Mouse (Mus musculus) layer of hippocampus, adult 8-10 months (tissue): ENCODE results near the gene Hnrnpll. TPM values are rescaled to one million over a fixed set of nuclear protein-coding genes. Genes with fewer than 3 reads are reported as not detected.

Experiments used
- DNase-seq, 2 experiments: peaks; one replicate each; pipeline ENCODE4 v3.0.0; 2022; ENCODE audit warnings: low spot score in 2 of 2
- total RNA-seq, 4 experiments: library from RNA; stranded (reverse); gene quantifications; 2 replicates each; pipeline ENCODE4 v1.2.4; 2022

Gene Hnrnpll
- total RNA-seq, result 10 to 100 TPM; 61.5 to 65.8 (median 63.6) TPM

DNA sequence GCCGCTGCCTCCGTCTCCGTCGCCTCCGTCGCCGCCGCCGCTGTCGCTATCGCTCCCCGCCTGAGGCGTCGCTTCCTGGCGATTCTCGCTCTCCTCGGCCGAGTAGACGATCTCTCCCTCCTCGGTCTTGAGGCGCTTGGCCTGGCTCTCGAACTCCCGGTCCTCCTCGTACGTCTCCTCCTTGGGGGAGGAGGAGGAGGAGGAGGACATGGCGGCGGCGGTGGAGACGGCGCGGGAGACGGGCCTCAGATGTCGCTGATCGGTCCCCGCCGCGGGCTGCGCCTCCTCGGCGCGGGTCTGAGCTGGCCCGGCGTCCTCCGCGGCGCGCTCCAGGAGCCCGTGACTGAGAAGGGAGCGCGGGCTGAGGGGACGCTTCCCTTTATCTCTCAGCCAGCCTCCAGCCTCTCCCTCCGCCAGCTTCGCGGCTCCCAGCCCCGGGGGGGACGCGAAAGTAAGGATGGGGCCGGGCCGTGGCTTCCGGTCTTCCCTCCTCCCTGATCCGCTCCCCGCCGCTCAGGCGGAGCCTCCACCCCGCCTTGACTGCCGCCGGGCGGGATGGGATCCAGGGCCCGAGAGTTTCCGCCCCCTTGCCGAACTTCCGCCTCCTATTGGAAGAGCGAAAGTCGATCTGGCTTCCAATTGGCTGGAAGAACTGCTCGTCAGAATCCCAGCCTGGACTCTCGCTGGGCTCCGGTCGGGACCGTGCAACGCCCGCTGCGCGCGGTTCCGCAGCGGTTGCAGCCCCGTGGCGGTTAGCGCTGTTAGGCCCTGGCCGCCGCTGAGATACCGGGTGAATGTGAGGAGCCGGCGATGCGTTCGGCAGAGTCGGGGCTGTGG lies at the start of gene Hnrnpll:
TSS of gene Hnrnpll (minus strand) at position 552 of the 837 bp plus-strand sequence.
- peak; percentile 96 to 99 for DNase-seq

DNA sequence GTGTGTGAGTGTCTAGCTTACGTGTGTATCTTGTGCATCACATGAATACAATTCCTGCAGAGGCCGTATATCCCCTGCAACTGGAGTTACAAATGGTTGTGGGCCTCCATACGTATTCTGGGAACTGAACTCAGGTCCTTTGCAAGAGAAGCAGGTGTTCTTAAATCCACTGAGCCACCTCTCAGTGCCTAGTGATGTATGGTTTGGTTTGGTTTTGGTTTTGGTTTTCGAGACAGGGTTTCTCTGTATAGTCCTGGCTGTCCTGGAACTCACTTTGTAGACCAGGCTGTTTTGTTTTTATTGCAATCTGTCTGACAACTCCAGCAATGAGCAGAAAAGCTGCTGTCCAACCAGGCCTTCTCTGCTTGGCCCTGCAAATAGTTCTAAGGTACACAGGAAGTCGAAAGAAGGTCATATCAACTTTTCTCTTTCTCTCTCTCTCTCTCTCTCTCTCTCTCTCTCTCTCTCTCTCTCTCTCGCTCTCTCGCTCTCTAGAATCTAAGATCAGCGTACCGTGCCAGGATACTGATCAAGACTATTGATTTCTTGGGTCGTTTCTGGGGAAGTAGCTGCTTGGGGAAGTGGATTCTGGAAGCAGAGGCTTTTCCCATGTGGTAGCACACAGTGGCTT lies 43.3 kb upstream of the Hnrnpll start:
- no peak for DNase-seq

DNA sequence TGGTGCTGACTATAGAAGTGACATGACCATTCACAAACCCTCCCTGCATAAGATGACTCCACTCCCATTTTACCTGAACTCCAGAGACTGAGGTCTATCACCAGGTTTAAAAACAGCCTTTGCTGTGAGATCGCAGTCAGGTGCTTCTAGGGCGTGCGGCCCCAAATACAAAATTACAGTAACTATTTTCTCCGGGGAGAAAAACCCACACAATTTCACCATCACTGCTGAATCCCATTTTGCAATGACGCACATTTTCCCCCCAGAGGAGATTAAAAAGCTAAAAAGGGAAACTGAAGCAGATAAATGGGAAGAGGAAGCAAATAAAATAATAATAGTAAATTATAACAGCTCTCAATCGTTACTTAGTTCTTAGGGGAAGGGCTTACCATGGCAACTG lies 37.7 kb upstream of the Hnrnpll start:
- no peak for DNase-seq

DNA sequence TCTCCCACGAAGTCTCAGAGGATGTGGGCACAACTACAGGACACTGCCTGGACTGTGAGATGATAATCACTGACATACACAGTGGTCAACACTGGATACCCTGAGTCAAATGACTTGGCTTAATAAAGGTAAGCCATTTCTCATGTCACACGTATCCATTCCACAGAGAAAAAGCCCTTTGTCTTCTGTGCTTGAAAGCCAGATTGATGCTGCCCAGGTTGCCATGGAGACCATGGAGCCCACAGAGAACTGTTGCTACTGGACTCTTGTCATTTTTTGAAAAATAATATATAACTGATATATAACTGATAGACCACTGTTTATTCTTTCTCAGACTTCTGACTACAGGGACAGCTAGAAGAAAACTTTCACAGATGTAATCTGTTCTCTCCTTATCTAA lies 35.1 kb upstream of the Hnrnpll start:
- peak in 1 of 2 experiments; percentile 23 for DNase-seq

DNA sequence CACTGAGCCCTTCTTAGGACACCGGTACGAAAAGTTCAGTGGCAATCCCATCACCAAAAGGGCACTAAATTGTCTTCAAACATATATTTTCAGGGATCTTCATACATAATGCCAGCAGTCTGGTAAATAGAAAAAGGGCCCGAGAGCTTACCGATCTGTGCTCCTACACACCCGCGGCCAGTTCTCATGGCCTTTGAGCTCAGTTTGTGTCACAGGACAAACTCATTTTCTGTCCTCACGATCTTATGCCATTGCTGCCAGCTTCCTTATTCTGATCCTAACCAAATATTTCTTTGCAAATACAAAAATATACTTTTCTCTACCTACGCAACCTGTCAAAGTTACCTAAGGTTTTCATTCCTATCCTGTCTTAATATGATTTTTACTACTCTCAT lies 34.6 kb upstream of the Hnrnpll start:
- no peak for DNase-seq

DNA sequence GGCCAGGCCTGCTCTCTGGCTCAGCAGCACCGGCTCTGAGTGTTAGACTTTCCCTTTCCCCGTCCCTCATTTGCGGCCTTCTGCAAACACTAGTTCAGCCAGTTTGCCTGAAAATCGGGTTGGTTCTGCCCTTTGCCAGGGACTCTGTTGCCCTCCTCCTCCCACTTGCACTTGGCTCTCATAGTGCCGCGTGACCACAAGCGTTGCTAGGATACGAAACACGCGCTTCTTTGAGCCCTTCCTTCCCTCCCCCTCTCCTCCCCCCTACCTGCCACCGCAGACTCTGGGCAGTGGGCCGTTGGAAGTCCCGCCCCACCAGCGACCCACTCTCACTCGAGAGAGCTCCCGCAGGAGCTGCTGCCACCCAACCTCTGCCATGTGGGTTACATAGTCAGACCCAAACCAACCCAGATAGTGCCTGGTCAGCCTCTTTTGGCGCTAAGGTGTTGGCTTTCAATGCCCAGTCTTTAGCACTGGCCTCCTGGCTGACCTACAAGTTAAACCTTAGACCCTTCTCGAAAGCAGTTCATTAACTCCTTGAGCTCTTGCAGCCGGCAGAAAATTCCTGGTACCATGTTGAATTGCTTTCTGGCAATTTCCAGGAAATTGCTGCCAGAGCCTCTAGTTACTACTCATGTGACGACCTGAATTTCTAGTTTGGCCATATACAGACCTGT lies 34.0 kb upstream of the Hnrnpll start:
- DNase-seq, result peak; percentile 39 to 44

DNA sequence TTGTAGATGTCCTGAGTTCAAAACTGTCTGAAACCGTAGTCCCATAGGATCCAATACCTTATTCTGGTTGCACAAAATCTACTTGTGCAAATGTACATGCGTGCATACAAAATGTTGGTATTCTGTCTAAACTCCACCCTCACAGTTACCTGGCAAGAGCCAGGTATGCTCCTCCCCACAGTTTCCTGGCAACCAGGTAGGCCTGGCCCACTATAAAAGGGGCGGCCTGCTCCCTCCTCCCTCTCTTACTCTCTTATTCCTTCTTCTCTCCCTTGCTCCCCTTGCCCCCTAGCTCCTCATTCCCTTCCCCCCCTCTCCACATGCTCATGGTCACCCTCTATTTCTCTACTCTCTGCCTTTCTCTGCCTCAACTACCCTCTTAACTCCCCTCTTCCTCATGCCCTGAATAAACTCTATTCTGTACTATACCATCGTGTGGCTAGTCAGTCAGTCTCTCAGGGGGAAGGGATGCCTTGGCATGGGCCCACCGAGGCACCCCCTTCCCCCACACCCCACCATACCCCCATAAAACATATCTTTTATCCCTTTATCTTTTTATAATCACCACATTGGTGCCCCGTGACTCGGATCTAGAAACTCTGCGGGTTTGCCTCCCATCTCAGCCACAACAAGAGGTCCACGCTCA lies 33.2 kb upstream of the Hnrnpll start:
- DNase-seq, result no peak

DNA sequence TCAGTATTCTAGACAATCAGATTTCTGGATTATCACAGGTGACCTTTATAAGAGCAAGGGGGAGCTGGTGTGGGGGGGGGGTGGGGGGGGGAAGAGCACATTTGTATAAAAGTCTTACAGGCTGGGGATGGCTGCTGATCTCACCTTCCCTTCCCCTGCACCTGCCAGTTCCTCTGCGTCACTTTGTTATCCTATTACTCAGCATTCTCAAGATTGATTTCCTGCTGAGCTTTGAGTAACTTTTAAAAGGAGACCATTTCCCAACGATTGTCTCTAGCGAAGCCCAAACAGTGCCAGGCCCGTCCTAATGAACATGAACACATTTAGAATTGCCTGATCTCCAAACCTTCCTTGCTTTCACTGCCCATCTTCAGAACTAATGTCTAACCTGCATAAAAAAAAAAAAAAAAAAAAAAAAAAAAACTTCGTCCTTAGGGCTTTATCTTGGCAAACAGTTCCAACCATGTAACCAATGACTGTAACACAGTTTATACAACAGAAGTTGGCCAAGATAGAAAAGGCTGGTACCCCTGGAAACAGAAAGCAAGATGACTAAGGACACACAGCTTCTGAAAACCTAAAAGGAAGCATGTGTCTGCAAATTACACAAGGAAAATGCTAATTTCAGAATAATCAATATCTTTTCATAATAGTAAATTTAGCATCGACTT lies 29.9 kb upstream of the Hnrnpll start:
- no peak for DNase-seq

DNA sequence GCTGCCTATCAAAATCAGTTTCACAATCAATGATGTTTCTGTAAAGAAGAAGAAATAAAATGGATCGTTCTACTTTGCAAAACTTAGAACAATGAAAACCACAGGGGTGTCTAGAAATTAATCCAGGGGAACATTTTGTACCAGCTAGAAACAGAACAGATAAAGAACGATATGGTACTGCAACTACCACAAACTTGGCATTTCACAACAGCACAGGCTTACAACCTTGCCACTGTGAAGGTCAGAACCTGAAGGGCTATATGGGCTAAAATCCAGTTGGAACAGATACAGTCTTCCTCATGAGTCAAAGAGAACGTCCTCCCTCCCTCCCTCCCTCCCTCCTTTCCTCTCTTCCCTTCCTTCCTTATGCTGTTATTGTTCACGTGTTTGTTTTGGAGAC lies 28.4 kb upstream of the Hnrnpll start:
- DNase-seq, result no peak

DNA sequence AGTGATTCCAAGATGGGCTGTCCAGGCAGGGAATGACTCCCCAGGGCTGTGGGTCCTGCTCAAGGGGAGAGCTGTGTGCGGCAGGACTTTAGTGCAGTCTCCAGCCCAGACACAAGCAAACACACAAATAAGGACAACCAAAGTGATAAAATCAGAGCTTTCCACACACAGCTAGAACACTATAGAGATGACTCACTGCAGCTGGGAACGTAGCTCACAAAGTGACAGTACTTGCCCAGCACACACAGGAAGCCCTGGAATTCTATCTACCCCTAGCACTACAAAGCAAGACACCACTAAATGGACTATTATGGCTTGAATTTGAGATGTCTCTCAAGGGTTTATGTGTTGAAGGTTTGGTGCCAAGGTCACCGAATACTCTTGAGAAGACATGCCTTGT lies 26.0 kb upstream of the Hnrnpll start:
- DNase-seq, result no peak

DNA sequence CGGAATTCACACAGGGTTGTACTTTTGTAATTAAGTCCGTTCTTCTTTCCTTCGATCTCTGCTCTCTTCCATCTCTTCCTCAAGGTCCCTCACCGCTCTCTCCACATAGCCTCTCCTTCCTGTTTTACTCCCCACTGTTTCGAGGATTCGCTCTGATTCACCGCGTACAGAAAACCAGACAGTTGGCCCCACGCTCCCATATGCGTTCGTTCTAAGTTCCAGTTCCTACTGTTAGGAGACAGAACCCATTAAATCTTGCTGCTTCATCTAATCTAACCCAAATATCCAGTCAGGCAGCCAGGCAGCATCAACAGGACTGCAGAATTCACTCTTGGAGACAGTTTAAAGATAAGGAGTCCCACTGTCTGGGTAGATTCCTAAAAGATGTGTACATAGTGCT lies 24.5 kb upstream of the Hnrnpll start:
- DNase-seq, result no peak

DNA sequence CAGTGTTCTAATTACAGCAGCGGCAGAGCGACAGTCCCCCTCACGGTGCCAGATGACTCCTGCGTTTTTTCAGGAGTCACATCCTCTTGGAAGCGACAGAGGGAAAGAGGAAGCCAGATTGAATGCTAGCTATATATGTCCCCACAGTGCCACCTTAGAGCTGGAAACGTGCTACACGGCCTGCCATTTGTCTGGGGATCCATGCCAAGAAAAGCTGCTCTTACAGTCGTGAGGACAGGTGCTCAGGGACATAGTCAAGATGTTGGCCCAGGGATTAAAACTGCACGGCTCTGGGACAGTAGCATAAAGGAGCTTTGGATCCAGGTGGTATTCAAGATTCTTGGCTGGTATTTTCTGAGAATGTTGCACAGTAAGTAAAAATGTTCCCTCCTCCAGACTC lies 22.3 kb upstream of the Hnrnpll start:
- peak; percentile 65 to 66 for DNase-seq

DNA sequence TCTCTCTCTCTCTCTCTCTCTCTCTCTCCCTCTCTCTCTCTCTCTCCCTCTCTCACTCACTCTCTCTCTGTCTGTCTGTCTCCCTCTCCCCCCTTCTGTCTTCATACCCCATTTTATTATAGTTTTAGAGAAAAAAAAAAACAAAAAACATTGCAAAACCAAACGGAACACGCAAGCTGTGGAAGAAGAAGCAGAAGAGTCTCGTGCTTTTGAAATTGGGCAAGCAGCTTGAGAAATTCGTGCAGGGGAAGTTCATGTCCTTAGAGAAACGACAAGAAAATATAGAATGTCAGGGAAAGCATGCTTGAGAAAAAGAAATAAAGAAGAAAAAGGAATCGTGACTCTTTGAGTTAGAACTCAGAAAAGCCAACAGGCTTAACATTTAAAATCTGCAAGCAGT lies 21.1 kb upstream of the Hnrnpll start:
- DNase-seq, result no peak

DNA sequence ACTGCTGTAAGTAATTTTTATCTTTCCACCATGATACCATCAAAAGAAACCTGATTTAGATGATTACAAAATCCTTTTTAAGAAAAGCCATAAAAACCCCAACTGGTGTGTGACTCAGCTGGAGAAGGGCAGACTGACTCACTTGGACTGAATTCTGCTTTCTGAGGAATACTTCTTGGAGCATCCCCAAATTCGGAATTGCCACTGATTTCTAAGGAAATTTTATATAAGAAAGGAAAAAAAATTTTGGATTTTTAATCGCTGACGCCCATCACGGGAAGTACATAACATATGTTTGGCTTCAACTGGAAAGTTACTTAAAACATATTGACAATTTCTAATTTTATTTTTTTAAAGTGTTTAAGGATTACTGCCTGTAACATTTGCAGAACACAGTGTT lies 16.6 kb upstream of the Hnrnpll start:
- no peak for DNase-seq

DNA sequence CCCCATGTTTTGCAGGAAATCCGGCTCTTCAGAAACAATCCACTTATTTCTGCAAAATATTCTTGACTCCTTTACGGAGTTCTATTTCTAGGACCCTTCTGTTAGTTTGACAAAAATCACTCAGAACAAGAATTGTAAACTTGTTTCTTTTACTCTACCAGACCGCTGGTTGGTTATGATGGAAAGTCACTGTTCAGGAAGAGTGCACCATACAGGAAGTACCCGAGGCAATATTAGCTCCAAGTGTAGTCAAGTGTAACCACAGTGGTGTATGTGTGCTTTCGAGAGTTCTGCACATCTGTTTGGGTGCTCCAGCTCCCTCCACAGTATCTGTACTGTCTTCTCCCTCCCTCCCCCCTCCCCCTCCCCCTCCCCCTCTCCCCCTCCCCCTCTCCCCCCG lies 5.1 kb upstream of the Hnrnpll start:
- DNase-seq, result no peak

DNA sequence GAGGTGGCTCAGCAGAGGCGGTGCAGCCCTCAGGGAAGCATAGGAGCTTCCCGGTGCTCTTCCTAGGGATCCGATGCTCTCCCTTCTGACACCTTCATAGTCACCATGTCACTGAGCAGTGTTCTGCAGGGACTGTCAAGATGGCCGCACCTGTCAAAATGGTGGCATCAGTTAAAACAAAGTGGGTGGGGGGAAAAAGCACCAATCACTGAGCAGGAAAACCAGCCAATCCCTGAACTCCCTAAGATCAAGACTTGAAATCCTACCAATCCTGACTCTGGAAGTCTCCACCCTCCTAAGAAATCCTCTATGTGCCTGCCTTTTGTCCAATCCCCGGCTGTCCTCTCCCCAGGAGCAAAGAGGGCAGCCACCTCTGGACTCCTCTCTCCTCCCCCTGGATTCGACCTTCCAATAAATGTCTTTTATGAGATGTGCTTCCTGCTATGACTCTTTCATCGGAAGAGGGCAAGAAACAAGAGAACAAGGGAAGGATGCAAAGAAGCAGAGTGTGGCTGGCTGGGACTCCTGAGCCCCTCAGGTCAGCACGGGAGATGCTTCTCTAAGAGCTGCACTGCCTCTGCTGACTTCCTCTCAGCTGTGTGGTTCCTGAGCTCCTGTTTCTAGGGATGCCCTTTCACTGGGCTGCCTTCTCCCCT lies 1.8 kb upstream of the Hnrnpll start:
- no peak for DNase-seq

DNA sequence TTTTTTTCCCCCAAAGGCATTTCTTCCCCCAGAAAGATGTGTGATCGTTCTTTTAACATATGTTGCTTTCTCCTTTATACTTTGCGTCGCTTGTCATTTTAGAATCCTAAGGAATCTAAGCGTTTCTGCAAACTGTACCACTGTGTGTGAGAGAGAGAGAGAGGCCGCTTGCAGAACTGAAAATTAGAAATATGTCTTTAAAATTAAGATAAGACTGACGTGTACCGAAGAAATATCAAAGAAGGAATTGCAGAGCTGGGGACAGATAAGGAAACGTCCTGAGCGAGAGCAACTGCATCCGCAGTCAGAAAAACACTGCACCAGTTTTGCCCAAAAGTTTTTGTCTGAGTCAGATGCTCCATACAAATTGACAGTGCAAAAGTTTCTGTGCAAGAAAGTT lies 1.3 kb upstream of the Hnrnpll start:
- DNase-seq, result no peak

DNA sequence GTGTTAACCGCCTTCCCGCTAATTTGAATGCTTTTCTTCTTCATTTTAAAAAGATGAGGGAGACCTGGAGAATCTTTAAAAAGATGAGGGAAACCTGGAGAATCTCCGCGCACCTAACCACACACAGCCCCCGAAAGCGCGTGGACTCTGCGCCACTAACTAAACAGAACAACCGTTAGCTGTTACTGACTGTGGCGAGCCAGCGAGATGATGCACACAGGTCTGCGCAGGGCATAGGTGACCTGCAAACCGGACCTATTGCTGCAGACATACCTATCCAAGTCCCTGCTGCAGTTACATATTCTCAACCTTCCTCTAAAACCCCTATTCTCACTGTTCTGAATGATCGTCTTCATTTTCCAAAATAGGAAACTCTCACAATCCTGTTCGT lies 481 bp upstream of the Hnrnpll start:
- DNase-seq, result no peak

DNA sequence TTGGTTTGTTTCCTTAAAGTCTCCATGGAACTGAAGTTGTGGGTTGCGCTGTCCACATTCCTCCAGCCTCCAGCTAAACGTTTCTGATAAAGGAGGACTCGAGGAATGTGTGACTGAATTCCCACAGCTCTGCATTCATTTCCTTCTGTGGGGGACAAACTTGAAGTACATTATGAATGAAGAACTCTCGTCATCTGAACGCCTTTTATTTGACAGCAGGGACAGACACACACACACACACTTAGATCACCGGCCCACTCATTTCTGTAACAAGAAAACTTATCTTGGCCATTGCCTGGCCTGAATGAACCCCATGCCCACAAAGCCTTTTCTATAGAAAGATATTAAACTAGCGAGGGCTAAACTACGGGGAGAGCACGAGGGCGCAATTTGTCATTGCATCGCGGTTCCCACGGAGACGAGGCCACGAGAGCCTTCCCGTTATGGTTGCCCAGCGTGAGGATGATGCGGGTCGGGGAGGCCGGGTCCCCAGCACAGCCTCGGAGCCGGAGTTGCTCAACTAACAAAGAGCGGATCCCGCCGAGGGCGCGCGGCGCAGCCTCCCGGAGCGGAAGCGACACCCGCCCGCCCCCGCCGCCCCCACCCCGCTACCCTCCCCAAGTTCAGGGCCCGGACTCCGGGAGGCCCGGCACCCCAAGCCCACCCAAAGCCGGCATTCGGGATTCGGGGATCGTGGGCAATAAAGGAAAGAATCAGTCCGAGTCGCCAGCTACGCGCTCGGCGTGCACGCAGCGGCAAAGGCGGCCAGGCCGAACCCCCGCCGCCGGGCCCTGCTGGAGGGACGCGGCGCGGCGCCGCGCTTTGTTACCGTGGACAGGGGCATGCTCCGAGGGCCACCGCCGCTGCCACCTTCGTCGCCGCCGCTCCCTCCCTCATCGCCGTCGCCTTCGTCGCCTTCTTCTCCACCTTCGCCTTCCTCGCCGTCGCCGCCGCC lies 1.0 kb downstream of the Hnrnpll start:
- DNase-seq, result no peak

DNA sequence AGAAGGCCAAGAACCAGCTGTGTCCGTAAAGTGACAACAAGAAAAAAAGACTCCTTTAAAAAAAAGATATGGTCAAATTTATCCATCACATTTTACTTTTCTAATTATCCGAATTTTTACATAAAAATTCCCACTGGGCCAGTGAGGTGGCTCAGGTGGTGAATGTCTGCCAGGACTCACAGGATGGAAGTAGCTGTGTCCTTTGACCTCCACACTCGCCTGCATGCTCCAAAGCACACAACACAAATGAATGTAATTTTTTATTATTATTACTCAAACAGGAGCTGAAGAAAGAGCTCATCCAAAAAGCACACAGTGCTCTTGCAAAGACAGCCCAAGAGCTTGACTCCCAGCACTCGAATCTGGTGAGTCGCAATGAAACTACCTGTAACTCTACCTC lies 2.0 kb downstream of the Hnrnpll start:
- no peak for DNase-seq
